Mouse (Mus musculus) cerebellum, adult (tissue): ENCODE measurements around the gene Agps.
A peak's percentile ranks its signal among the peaks of the same experiment; 100 is the strongest.

ENCODE experiments used
- ATAC-seq: cut with Nextera tagmentation; 2 replicates; pipeline ENCODE4 v1.9.2; 2017; ENCODE audit warnings: mild to moderate bottlenecking, moderate library complexity, mixed read lengths; ENCODE audit not compliant: insufficient number of reproducible peaks, low FRiP score, low TSS enrichment

Agps gene

DNA sequence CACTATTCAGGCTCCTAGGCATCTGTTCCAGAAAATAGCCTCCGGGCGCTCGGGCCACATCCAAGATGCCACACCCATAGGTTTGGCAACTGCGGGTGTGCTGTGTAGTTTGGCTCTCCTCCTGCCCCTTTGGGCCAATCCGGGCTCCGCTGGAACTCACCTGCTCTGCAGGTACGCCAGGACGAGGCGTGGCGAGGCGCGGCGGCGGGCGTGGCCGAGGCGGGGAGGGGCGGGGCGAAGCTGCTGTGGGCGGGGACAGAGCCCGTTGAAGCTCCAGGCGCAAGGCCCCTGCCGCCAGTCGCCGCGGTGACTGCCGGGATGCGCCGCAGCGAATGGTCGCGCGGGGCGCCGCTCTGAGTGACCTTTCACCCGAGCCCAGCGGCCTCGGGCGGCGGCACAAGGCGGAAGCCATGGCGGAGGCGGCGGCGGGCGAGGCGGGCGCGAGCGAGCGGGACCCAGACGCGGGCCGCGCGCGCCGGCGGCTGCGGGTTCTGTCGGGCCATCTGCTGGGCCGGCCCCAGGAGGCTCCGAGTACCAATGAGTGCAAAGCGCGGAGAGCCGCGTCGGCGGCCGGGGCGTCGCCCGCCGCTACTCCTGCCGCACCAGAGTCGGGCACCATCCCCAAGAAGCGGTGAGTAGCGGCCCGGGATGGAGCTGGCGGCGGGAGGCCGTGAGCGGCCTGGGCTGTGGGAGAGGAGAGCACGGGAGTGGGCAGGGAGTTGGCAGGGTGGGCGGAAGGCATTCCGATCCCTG is at the start of gene Agps:
Agps (plus strand) TSS at position 297 of the 753 bp plus-strand sequence.
- ATAC-seq = peak; percentile 89

DNA sequence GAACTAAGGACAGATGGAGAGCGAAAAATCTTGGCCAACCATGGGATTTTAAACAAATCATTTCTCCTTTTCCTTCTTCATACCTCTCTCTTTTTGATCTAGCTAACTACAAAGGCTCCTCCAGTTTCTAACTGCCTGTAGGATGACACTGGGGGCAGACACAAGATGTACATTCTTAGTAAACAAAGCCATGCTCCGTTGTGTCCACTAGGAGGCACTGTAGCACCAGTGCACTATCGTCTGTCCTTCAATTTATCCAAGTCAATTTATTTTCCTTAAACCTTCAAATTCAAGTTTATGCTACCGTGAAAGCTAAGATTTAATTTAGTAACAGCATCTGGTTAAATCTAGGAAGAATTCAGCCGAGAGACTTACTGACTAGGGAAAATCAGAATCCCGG is 45.9 kb upstream of the Agps start:
- ATAC-seq = no peak

DNA sequence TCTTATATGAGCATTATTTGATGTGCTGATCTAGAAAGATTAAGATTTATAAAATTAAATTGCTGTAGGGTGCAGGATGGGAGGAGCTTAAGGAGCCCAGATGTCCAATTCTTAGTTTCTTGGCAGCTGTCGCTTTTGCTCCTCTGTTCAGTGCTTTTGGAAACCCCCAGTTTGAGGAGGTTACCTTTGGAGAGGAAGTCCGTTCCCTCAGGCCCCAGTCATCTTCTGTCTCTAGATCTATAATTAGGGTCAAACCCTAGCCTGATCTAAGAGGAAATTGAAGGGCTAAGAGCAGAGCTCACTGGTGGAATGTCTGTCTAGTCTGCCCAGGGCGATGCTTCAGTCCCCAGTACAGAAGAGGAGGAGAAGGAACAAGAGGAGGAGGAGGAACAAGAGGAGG is 43.5 kb upstream of the Agps start:
- no peak for ATAC-seq

DNA sequence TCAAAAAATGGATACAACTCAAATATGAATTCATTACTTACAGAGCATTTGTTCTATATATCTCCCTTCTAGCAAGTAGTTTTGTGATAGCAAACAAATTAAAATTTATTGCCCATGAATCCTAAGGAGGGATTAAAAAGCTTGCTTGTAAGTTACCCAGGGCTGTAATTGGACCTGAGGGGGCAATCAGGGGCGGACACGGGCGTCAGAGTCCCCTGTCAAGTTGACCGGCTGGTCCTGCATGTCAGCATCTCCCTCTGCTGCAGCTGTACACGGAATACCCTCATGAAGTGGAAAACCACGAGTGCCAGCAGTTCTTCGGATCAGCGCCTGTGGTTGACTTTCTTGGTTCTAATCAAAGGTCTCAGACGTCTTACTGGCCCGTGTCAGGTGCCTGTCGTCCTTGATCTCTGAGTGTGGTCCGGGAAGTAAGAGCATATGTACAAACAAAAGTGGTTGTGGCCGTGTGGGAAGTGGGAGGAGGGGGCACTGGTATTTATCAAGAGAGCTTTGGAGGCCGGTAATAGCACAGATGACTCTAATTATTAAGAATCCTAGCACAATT is 41.9 kb upstream of the Agps start:
- no peak for ATAC-seq

DNA sequence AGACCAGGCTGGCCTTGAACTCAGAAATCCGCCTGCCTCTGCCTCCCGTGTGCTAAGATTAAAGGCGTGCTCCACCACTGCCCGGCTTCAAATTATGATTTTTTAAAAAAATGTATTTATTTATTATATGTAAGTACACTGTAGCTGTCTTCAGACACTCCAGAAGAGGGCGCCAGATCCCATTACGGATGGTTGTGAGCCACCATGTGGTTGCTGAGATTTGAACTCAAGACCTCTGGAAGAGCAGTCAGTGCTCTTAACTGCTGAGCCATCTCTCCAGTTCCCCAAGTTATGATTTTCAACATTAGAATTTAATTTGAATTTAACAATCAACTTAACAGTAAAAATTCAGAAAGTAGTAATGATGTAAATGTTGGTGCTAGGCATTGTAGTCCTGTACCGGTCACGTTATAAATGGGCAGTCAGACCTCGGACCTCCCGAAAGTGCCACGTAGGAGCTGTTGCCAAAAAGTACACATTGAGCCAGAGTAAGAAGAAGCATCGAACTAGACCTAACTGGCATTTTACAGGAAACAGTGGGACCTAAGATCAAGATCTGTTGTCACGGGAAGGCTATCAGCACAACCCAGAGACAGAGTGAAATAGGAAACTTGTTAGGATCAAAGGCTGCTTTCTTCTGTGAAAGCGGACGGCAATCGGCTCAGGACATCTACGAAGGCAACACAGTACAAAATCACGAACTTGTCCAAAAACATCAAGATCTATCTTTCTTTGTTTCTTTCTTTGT is 40.2 kb upstream of the Agps start:
- ATAC-seq = no peak

DNA sequence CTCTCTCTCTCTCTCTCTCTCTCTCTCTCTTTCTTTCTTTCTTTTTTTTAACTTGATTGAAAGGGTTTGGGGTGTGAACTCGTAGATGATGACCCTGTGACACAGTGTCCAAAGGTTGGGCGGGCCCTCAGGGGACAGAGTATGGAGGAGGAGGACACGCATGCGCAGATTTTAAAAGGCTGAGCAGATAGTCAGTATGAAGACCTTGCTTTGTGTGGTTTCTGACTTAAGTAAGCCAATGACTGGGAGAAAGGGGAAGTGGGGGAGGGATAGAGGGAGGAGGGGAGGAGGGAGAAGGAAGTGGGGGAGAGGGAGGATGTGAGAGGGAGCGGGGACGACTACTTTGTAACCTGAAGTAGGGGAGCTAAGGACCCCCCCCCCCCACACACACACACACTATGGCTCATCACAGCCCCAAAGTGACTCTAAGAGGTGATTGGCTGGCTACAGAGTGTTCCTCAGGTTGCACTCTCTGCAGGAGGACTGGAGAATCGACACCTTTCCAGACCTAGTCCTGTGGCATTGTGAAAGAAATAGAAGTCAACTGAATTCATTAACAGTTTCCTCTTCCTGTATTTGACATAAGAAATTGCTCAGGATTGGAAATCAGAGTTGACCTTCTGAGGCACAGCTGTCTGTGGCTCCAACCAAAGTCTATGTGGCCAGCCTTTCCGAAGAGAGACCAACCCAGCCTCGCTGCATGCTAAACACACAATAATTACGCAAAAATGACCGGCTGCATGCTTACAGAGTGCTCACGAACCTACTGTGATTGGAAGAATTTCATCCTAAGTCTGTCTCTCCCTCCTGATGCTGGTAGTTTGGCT is 39.4 kb upstream of the Agps start:
- ATAC-seq = no peak

DNA sequence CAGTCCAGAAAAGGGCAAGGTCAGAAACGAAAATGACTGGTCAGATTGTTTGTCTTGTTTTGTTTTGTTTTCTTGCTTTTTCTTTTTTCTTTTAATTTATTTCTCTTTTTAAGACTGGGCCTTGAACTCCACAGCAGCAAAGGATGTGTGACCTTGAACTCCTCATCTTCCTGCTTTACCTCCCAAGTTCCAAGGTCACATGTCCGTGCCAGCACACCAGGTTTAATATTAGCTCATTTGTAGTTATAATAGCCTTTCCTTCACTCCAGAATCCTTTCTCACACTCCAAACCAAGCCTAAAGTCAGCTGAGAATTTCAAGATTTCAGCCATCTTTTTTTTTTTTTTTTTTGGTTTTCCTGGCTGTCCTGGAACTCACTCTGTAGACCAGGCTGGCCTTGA is 35.8 kb upstream of the Agps start:
- ATAC-seq = no peak

DNA sequence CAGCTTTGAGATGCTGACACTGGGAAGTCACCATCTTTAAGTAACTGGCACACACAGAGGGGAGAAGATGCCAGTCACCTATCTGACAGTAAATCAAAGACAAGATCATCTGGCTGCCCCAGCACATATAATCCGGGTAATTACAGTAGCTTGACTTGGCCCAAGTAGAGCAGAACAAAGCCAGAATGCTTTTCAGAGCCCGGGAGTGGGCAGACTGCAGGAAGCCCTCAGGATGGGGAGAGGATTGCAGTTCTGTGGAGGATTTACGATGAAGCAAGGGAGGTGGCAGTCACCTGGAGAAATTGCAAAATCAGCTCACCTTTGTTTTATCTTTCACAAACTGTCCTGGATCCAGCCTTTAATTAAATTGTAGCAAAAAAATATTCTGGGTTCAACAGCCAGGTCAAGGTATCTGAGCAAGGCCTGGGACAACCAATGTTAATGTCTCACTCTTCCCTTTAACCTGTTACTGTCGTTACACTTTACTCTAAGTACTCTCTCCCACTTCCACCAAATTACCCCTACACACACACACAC is 33.5 kb upstream of the Agps start:
- no peak for ATAC-seq

DNA sequence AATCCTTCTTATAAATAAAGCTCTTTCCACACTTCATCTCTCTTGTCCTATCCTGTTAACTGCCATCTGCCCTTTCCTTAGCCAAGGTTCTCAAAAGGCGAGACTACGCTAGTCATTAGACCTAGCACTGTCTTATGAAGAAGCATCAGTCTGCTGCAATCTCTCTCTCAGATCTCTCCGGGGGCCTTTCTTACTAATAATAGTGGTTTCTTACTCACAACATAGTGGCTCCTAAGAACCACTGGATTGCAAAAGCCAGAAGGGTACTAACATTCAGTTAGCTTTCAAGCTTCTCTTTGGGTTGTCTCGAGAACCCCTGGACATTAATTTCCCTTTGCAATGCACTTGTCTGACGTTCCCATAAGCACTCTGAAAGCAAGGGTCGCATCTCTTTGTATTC is 26.2 kb upstream of the Agps start:
- ATAC-seq = no peak

DNA sequence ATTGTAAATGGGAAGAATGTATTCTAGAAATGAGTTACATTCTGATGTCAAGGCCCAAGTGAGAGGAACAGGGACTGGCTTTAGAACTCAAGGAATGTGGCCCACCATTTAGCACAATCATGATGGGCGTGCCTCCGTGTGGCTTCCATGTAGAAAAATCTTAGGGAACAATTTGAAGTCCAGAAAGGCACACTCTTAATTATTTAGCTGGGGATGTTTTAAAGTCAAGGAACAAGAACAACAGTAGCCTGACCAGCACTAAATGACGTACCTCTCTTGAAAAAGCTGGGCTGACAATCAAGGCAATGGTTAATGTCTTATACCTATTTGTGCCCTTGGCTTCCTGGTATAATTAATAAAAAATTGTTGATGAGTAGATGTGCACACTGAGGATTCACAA is 25.1 kb upstream of the Agps start:
- no peak for ATAC-seq

DNA sequence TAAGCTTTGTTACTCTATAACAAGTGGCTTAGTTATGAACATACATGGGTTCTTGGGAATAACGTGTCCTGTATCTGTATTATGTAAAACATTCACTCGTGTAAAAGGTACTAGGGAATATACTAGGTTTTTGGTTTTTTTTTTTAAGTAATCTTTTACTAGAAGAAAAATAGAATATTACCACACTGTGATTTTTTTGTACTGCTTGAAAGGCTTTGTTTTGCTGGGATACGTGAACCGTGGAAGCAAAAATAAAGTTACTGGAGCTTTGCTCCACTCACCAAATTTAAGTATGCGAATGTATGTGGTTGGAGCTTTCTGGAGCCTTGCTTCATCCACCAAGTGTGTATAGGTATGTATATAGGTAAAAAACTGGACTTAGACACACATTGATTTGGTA is 24.5 kb upstream of the Agps start:
- ATAC-seq = no peak

DNA sequence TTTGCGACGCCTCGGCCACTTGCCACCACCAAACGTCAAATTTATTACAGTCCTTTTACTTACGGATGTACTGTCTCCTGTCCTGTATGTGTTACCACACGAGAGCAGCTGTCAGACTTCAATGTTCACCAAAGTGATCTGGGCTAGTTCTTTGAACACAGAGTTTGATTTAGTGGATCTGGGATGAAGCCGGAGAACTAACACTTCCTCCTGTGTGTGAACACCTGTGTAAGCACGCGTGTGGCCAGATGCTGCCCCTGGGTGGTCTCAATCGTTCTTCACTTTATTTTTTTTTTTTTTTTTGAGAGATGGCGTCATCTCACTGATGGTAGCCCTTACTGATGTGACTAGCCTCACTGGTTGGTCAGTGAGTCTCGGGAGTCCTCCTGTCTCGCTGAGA is 17.1 kb upstream of the Agps start:
- ATAC-seq = no peak

DNA sequence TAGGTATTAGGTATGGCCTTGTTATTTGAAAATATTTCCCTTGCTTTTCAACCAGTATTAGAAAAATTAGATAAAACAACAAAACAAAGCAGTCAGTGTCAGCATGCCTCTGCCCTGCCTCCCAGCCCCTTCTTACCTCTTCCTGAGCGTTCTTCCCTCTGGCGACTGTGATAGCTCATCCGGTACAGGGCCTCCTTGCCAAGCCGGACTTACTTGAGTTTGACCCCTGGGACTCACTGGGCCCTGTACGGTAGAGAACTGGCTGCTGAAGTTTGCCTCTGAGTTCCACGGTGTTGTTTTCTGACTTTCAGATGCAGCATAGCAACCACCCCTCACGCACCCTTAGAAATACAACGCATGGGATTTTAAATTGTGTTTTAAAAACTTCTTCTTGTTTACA is 16.5 kb upstream of the Agps start:
- no peak for ATAC-seq

DNA sequence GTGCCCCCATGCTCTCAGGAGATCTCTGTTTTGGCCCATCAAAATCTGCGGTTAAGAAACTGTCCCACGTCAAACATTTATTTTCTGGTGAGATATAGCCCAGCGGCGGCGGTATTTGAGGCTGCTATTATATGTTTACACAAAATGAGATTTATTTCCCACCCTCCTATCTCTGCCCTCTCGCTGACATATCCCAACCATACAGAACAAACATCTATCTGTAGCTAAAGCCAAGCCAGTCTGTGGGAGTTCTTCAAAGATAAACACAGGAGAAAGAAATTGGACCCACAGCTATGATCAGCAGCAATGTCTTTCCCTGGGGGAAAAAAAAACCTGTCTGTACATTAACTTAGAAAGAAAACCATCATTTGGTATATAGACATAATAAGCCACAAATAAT is 15.3 kb upstream of the Agps start:
- ATAC-seq = no peak

DNA sequence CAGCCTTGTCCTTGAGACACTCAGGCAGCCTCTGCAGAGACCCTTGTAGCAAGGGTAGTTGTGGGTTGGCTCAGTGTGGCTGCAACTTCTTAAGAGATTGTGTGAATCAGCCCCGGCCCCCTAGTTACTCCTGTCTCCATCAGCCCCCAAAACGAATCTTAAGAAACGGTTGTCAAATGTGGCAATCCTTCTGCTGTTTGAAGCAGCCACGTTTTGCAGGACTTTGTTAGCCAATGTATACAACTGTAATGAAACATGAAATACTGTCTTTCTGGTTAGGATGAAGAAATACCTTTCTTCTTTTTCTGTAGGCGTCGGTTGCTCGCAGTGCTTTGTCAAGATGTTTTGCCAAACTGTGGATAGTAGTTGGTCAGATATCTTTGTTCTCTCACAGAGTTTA is 13.3 kb upstream of the Agps start:
- ATAC-seq = no peak

DNA sequence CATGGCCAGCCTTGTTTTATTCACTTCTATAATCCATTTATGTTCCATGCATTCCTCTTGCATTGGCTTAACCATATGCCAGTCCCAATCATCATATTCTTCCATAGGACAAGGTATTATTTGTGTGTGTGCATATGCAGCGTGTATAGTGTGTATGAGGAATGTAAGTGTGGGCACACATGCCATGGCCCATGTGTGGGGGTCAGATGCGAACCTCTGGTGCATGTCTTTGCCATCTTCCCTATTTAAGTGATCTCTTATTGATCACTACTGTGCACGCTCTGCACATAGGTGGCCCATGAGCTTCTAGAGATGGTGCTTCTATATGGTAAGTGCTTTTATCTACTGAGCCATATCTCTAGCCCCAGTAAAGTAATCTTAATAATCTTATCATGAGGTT is 12.2 kb upstream of the Agps start:
- ATAC-seq = no peak

DNA sequence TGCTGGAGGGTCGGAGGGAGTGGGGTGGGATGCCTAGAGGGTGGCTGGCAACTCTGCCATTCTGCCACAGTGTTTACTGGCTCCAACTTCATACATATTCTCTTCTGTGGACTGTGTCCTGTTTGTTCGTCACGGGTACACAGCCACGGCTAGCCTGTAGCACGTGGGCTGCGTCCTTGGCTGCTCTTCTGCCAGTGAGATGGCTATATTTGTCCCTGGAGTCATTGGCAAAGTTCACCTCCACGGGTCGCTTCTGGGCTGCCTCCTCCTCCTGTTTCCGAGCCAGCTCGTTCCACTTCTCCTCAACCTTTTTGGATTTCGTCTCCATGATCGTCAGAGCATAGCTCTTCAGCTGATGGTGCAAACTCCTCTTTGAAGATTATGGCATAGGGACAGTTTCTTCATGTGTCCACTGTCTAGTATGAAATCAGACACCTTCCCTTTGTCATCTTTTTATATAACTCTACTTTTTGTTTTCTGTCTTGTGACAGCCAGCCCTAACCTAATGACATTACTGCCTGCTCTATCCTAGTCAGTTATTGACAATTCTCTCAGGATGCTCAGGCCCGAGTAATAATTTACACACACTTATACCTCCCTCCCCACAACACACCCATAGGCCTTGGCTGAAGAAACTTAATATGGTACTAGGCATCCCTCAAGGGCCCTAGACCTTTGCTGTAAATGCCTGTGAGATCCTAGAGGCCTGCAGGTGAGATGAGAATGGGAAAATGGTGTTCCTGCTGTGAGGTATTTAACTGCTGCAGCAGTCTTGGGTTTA is 9.8 kb upstream of the Agps start:
- no peak for ATAC-seq

DNA sequence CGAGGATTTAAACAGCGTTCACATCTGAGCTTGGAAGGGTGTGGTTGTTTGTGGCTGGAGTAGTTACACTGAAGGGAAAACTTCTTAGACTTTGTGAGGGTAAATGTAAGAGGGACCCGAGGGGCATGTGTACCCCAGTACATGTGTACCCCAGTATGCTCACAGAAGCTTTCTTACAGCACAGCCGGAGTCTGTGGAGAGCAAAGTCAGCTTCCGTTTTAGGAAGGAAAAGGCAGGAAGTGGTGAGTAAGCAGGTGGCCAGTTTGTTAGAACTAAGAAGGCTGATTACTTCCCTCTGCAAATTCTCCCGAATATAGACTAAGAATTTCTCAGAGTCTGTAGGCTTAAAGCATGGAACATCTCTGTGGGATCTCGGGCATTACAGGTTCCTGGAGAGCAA is 8.2 kb upstream of the Agps start:
- ATAC-seq = no peak

DNA sequence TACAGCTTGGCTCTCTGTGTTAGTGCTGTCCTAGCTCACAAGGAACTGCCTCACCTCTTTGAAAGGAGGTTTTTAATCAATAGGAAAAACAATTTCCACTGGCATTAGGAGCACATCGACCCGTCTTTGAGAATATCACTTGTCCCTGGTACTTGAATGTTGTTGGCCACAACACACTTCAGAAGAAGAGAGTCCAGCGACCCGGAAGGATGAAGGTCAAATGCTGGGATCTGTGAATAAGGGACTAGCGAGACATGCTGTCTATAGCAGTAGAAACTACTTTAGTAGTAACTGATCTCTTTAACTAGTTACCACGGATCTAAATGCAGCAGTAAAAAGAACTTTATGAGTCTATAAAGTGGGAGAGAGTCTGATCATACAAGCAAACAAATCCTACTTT is 7.8 kb upstream of the Agps start:
- ATAC-seq = no peak

DNA sequence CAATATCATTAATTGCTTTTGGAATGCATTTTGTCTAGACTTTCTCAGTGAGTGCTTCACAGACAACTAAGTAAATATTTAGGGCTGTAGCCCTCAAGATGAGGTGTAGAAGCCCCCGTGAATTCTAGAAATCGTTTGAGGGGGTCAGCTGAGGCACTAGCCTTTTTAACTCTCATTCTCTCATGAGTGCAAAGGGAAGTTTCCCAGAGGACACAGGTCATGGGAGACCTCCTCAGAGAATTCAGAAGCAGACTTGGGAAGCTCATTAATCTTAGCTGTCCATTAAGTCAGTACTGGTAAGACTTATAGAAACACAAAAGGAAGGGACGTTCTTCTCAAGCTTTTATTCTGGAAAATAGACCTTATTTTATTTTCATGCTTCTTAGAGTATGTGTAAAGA is 7.1 kb upstream of the Agps start:
- ATAC-seq = no peak
